Mouse (Mus musculus) retina, embryonic 14.5 days (tissue): Measurements from ENCODE around the gene Gm45062.
A peak's percentile ranks its signal among the peaks of the same experiment; 100 is the strongest.

ENCODE experiments used
- DNase-seq: peaks from one replicate; pipeline ENCODE4 v3.0.0-alpha.2; 2015; ENCODE audit warnings: low spot score

Gm45062 gene

GRCm38 (mm10) chr6:8259004-8259666 lies at the start of gene Gm45062, which contains the start of the genes Rpa3 and Umad1:
Gene Gm45062, plus strand, starts transcription at chr6:8259450.
Gene Rpa3, minus strand, starts transcription at chr6:8259173.
Gene Umad1, plus strand, starts transcription at chr6:8259288.
- peak; percentile 98 for DNase-seq

- no peak for DNase-seq
Observed at GRCm38 (mm10) chr6:8209866-8210186, 49.4 kb upstream of the Gm45062 start.

GRCm38 (mm10) chr6:8210661-8211060 lies 48.6 kb upstream of the Gm45062 start:
- no peak for DNase-seq

- DNase-seq: no peak
Observed at GRCm38 (mm10) chr6:8227035-8227434, 32.2 kb upstream of the Gm45062 start.

GRCm38 (mm10) chr6:8228596-8228995 lies 30.7 kb upstream of the Gm45062 start:
- no peak for DNase-seq

GRCm38 (mm10) chr6:8258316-8258715 lies 934 bp upstream of the Gm45062 start:
- DNase-seq: peak; percentile 11

- DNase-seq: no peak
Observed at GRCm38 (mm10) chr6:8259667-8260044, 406 bp downstream of the Gm45062 start.

- DNase-seq: no peak
Observed at GRCm38 (mm10) chr6:8271047-8271446, 11.8 kb downstream of the Gm45062 start.

- peak; percentile 72 for DNase-seq
Observed at GRCm38 (mm10) chr6:8274387-8275054, 15.3 kb downstream of the Gm45062 start.

- DNase-seq: peak; percentile 66
Observed at GRCm38 (mm10) chr6:8275098-8275497, 15.8 kb downstream of the Gm45062 start.

- DNase-seq: no peak
Observed at GRCm38 (mm10) chr6:8276431-8276830, 17.2 kb downstream of the Gm45062 start.

GRCm38 (mm10) chr6:8278426-8279002 lies 19.3 kb downstream of the Gm45062 start:
- DNase-seq: peak; percentile 5

- DNase-seq: no peak
Observed at GRCm38 (mm10) chr6:8283255-8283654, 24.0 kb downstream of the Gm45062 start.

- no peak for DNase-seq
Observed at GRCm38 (mm10) chr6:8285401-8285960, 26.2 kb downstream of the Gm45062 start.

- no peak for DNase-seq
Observed at GRCm38 (mm10) chr6:8286146-8286545, 26.9 kb downstream of the Gm45062 start.

GRCm38 (mm10) chr6:8288755-8289580 lies 29.7 kb downstream of the Gm45062 start:
- no peak for DNase-seq

- no peak for DNase-seq
Observed at GRCm38 (mm10) chr6:8294048-8294784, 35.0 kb downstream of the Gm45062 start.

- DNase-seq: no peak
Observed at GRCm38 (mm10) chr6:8299066-8299863, 40.0 kb downstream of the Gm45062 start.

GRCm38 (mm10) chr6:8307878-8308775 lies 48.9 kb downstream of the Gm45062 start:
- no peak for DNase-seq

- no peak for DNase-seq
Observed at GRCm38 (mm10) chr6:8312554-8312953, 53.3 kb downstream of the Gm45062 start.
